Mouse (Mus musculus): ENCODE results near the gene Aldh1a7. TPM values are rescaled to one million over a fixed set of nuclear protein-coding genes. Genes with fewer than 3 reads are reported as not detected.

Gene Aldh1a7
- polyA plus RNA-seq (2015; fragmentation: Nextera tagmentation; extraction: Ambion mirVana) = 1.0 and 1.2 TPM in 2 replicates

- no peaks in the 10 kb centered on the region for H3K4me1 ChIP-seq (ENCODE audit: control insufficient read depth, low read depth, low read length)
- no peak within 1 kb of the TSS for H3K27ac ChIP-seq (ENCODE audit: low read length)
- H3K36me3 ChIP-seq (ENCODE audit: control insufficient read depth, insufficient read depth) = no peaks in the 10 kb centered on the region
- H3K4me3 ChIP-seq (ENCODE audit: low read depth, low read length) = no peak within 1 kb of the TSS
- H3K27me3 ChIP-seq (ENCODE audit: control insufficient read depth, insufficient read depth, low read depth, low read length) = no peaks in the 10 kb centered on the region
- ATAC-seq (ENCODE audit: low read depth) = peak; percentile 63
- 44% methylated on average over 2 of the region's 2 CpGs for WGBS (ENCODE audit: insufficient replicate concordance)
- H3K9ac ChIP-seq (ENCODE audit: low read depth, low read length) = no peak within 1 kb of the TSS
- H3K4me2 ChIP-seq (ENCODE audit: low read depth, low read length) = no peak within 1 kb of the TSS
- H3K9me3 ChIP-seq (replicated peaks; ENCODE audit: control insufficient read depth, low read length) = no peaks in the 10 kb centered on the region
Measured at GRCm38 (mm10) chr19:20727381-20727780, at the start of gene Aldh1a7. TSS of gene Aldh1a7 (minus strand) at chr19:20727562.

- Histone ChIP-seq H3K4me3 (ENCODE audit: low read depth, low read length) (no peak overlapping the region), H3K27me3 (ENCODE audit: control insufficient read depth, insufficient read depth, low read depth, low read length) (no peaks in the 10 kb centered on the region), H3K4me2 (ENCODE audit: low read depth, low read length) (no peak overlapping the region), H3K36me3 (ENCODE audit: control insufficient read depth, insufficient read depth) (no peaks in the 10 kb centered on the region), H3K9ac (ENCODE audit: low read depth, low read length) (no peak overlapping the region), H3K27ac (ENCODE audit: low read length) (no peak overlapping the region), H3K9me3 (replicated peaks; ENCODE audit: control insufficient read depth, low read length) (no peaks in the 10 kb centered on the region), H3K4me1 (ENCODE audit: control insufficient read depth, low read depth, low read length) (no peaks in the 10 kb centered on the region)
- ATAC-seq (ENCODE audit: low read depth) = no peak
- WGBS (ENCODE audit: insufficient replicate concordance) = 65% methylated on average over 2 of the region's 2 CpGs
Measured at GRCm38 (mm10) chr19:20775681-20776080, 48.3 kb upstream of the Aldh1a7 start.

GRCm38 (mm10) chr19:20773941-20774340 lies 46.6 kb upstream of the Aldh1a7 start:
- Histone ChIP-seq H3K9me3 (replicated peaks; ENCODE audit: control insufficient read depth, low read length) (no peaks in the 10 kb centered on the region), H3K27ac (ENCODE audit: low read length) (no peak overlapping the region), H3K36me3 (ENCODE audit: control insufficient read depth, insufficient read depth) (no peaks in the 10 kb centered on the region), H3K9ac (ENCODE audit: low read depth, low read length) (no peak overlapping the region), H3K4me1 (ENCODE audit: control insufficient read depth, low read depth, low read length) (no peaks in the 10 kb centered on the region), H3K4me3 (ENCODE audit: low read depth, low read length) (no peak overlapping the region), H3K4me2 (ENCODE audit: low read depth, low read length) (no peak overlapping the region), H3K27me3 (ENCODE audit: control insufficient read depth, insufficient read depth, low read depth, low read length) (no peaks in the 10 kb centered on the region)
- ATAC-seq (ENCODE audit: low read depth) = no peak
- 75% methylated on average over 7 of the region's 7 CpGs for WGBS (ENCODE audit: insufficient replicate concordance)

- Histone ChIP-seq H3K4me2 (ENCODE audit: low read depth, low read length) (no peak overlapping the region), H3K9ac (ENCODE audit: low read depth, low read length) (no peak overlapping the region), H3K4me3 (ENCODE audit: low read depth, low read length) (no peak overlapping the region), H3K4me1 (ENCODE audit: control insufficient read depth, low read depth, low read length) (no peaks in the 10 kb centered on the region; the same call in 1 of the 2 replicates), H3K36me3 (ENCODE audit: control insufficient read depth, insufficient read depth) (no peaks in the 10 kb centered on the region), H3K27me3 (ENCODE audit: control insufficient read depth, insufficient read depth, low read depth, low read length) (no peaks in the 10 kb centered on the region), H3K9me3 (replicated peaks; ENCODE audit: control insufficient read depth, low read length) (no peaks in the 10 kb centered on the region), H3K27ac (ENCODE audit: low read length) (no peak overlapping the region)
- WGBS (ENCODE audit: insufficient replicate concordance) = 9% methylated on average over 1 of the region's 1 CpGs
- no peak for ATAC-seq (ENCODE audit: low read depth)
Measured at GRCm38 (mm10) chr19:20764214-20764613, 36.9 kb upstream of the Aldh1a7 start.

GRCm38 (mm10) chr19:20761675-20762426 lies 34.5 kb upstream of the Aldh1a7 start:
- H3K27ac ChIP-seq (ENCODE audit: low read length) = no peak overlapping the region
- no peaks in the 10 kb centered on the region for H3K27me3 ChIP-seq (ENCODE audit: control insufficient read depth, insufficient read depth, low read depth, low read length)
- H3K4me2 ChIP-seq (ENCODE audit: low read depth, low read length) = no peak overlapping the region
- no peak overlapping the region for H3K4me3 ChIP-seq (ENCODE audit: low read depth, low read length)
- peak; percentile 91 for ATAC-seq (ENCODE audit: low read depth)
- H3K9me3 ChIP-seq (replicated peaks; ENCODE audit: control insufficient read depth, low read length) = no peaks in the 10 kb centered on the region
- H3K9ac ChIP-seq (ENCODE audit: low read depth, low read length) = no peak overlapping the region
- H3K4me1 ChIP-seq (ENCODE audit: control insufficient read depth, low read depth, low read length) = no peaks in the 10 kb centered on the region; the same call in 1 of the 2 replicates
- WGBS (ENCODE audit: insufficient replicate concordance) = 24% methylated on average over 4 of the region's 4 CpGs
- no peaks in the 10 kb centered on the region for H3K36me3 ChIP-seq (ENCODE audit: control insufficient read depth, insufficient read depth)

- Histone ChIP-seq H3K9me3 (replicated peaks; ENCODE audit: control insufficient read depth, low read length) (no peaks in the 10 kb centered on the region), H3K27ac (ENCODE audit: low read length) (no peak overlapping the region), H3K4me2 (ENCODE audit: low read depth, low read length) (no peak overlapping the region), H3K4me3 (ENCODE audit: low read depth, low read length) (no peak overlapping the region), H3K27me3 (ENCODE audit: control insufficient read depth, insufficient read depth, low read depth, low read length) (no peaks in the 10 kb centered on the region), H3K36me3 (ENCODE audit: control insufficient read depth, insufficient read depth) (no peaks in the 10 kb centered on the region), H3K9ac (ENCODE audit: low read depth, low read length) (no peak overlapping the region), H3K4me1 (ENCODE audit: control insufficient read depth, low read depth, low read length) (no peaks in the 10 kb centered on the region; the same call in 1 of the 2 replicates)
- 36% methylated on average over 3 of the region's 3 CpGs for WGBS (ENCODE audit: insufficient replicate concordance)
- ATAC-seq (ENCODE audit: low read depth) = peak; percentile 66
Measured at GRCm38 (mm10) chr19:20761119-20761518, 33.8 kb upstream of the Aldh1a7 start.

- ATAC-seq (ENCODE audit: low read depth) = no peak
- H3K9ac ChIP-seq (ENCODE audit: low read depth, low read length) = no peak overlapping the region
- no peak overlapping the region for H3K4me2 ChIP-seq (ENCODE audit: low read depth, low read length)
- no peaks in the 10 kb centered on the region for H3K9me3 ChIP-seq (replicated peaks; ENCODE audit: control insufficient read depth, low read length)
- no peaks in the 10 kb centered on the region for H3K4me1 ChIP-seq (ENCODE audit: control insufficient read depth, low read depth, low read length)
- H3K4me3 ChIP-seq (ENCODE audit: low read depth, low read length) = no peak overlapping the region
- no peaks in the 10 kb centered on the region for H3K27me3 ChIP-seq (ENCODE audit: control insufficient read depth, insufficient read depth, low read depth, low read length)
- 57% methylated on average over 1 of the region's 1 CpGs for whole genome bisulfite sequencing (ENCODE audit: insufficient replicate concordance)
- H3K36me3 ChIP-seq (ENCODE audit: control insufficient read depth, insufficient read depth) = no peaks in the 10 kb centered on the region
- H3K27ac ChIP-seq (ENCODE audit: low read length) = no peak overlapping the region
Measured at GRCm38 (mm10) chr19:20744630-20745029, 17.3 kb upstream of the Aldh1a7 start.

GRCm38 (mm10) chr19:20728278-20728677 lies 916 bp upstream of the Aldh1a7 start:
- H3K9me3 ChIP-seq (replicated peaks; ENCODE audit: control insufficient read depth, low read length) = no peaks in the 10 kb centered on the region
- no peak overlapping the region for H3K27ac ChIP-seq (ENCODE audit: low read length)
- H3K4me3 ChIP-seq (ENCODE audit: low read depth, low read length) = no peak overlapping the region
- no peak overlapping the region for H3K4me2 ChIP-seq (ENCODE audit: low read depth, low read length)
- ATAC-seq (ENCODE audit: low read depth) = no peak
- H3K9ac ChIP-seq (ENCODE audit: low read depth, low read length) = no peak overlapping the region
- H3K27me3 ChIP-seq (ENCODE audit: control insufficient read depth, insufficient read depth, low read depth, low read length) = no peaks in the 10 kb centered on the region
- no peaks in the 10 kb centered on the region for H3K4me1 ChIP-seq (ENCODE audit: control insufficient read depth, low read depth, low read length)
- H3K36me3 ChIP-seq (ENCODE audit: control insufficient read depth, insufficient read depth) = no peaks in the 10 kb centered on the region
- WGBS (ENCODE audit: insufficient replicate concordance) = 77% methylated on average over 1 of the region's 1 CpGs

- H3K27me3 ChIP-seq (ENCODE audit: control insufficient read depth, insufficient read depth, low read depth, low read length) = no peaks in the 10 kb centered on the region
- no peaks in the 10 kb centered on the region for H3K9me3 ChIP-seq (replicated peaks; ENCODE audit: control insufficient read depth, low read length)
- no peaks in the 10 kb centered on the region for H3K36me3 ChIP-seq (ENCODE audit: control insufficient read depth, insufficient read depth)
- no peaks in the 10 kb centered on the region for H3K4me1 ChIP-seq (ENCODE audit: control insufficient read depth, low read depth, low read length)
- H3K4me3 ChIP-seq (ENCODE audit: low read depth, low read length) = no peak overlapping the region
- no peak overlapping the region for H3K4me2 ChIP-seq (ENCODE audit: low read depth, low read length)
- no peak overlapping the region for H3K27ac ChIP-seq (ENCODE audit: low read length)
- ATAC-seq (ENCODE audit: low read depth) = no peak
- WGBS (ENCODE audit: insufficient replicate concordance) = 45% methylated on average over 2 of the region's 2 CpGs
- H3K9ac ChIP-seq (ENCODE audit: low read depth, low read length) = no peak overlapping the region
Measured at GRCm38 (mm10) chr19:20722913-20723312, 4.4 kb downstream of the Aldh1a7 start.
